Mouse (Mus musculus): Measurements from ENCODE around the gene Nr1h2. TPM values are rescaled to one million over a fixed set of nuclear protein-coding genes. Genes with fewer than 3 reads are reported as not detected.

The Nr1h2 gene
- polyA plus RNA-seq, 1 experiment from 2014 or later = 63.7 TPM

DNA sequence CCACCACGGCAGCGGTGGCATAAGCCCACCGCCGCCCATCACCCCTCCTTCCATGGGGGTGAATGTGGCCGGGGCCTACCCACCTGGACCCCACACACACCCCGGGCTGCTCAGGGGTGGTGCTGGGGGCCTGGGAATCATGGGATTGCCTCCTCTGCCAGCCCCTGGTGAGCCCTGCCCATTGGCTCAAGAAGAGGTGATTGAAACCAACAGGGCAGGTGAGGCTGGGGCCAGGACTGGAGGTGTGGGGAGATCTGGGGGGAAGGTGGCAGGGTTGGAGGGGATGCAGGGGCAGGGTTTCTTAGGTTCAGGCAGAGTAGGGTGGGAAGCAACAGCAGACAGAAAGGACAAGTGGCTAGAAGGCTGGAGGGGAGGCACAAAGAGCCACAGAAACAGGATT is 42.3 kb upstream of the Nr1h2 start:
- ATAC-seq (replicated peaks; ENCODE audit: insufficient number of reproducible peaks, low FRiP score, low TSS enrichment, low read depth) = no peak
- Histone ChIP-seq H3K4me3 (ENCODE audit: low read depth, low read length) (no peak overlapping the region), H3K27me3 (ENCODE audit: control insufficient read depth, insufficient read depth, low read length) (peaks cover 24% of the 10 kb centered on the region), H3K27ac (replicated peaks; ENCODE audit: low read depth, low read length) (no peak overlapping the region), H3K4me2 (ENCODE audit: low read depth, low read length) (no peak overlapping the region), H3K9me3 (replicated peaks; ENCODE audit: control insufficient read depth, low read length) (no peaks in the 10 kb centered on the region), H3K4me1 (ENCODE audit: control insufficient read depth, insufficient read depth, low read length) (peaks cover 4% of the 10 kb centered on the region), H3K36me3 (replicated peaks; ENCODE audit: control insufficient read depth, insufficient read depth, low read depth, low read length) (no peaks in the 10 kb centered on the region), H3K9ac (replicated peaks; ENCODE audit: low read length) (no peak overlapping the region)
- WGBS = 90% methylated on average over 6 of the region's 6 CpGs
- no peak for DNase-seq (ENCODE audit: low spot score)

DNA sequence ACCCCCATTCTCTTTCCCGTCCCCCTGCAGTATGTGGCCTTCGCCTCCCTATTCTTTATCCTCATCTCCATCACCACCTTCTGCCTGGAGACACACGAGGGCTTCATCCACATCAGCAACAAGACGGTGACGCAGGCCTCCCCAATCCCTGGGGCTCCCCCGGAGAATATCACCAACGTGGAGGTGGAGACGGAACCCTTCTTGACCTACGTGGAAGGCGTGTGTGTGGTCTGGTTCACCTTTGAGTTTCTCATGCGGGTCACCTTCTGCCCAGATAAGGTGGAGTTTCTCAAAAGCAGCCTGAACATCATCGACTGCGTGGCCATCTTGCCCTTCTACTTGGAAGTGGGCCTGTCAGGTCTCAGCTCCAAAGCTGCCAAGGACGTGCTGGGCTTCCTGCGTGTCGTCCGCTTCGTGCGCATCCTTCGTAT is 41.4 kb upstream of the Nr1h2 start:
- Histone ChIP-seq H3K9me3 (replicated peaks; ENCODE audit: control insufficient read depth, low read length) (no peaks in the 10 kb centered on the region), H3K9ac (replicated peaks; ENCODE audit: low read length) (no peak overlapping the region), H3K4me3 (ENCODE audit: low read depth, low read length) (no peak overlapping the region), H3K27ac (replicated peaks; ENCODE audit: low read depth, low read length) (no peak overlapping the region), H3K4me2 (ENCODE audit: low read depth, low read length) (no peak overlapping the region), H3K4me1 (ENCODE audit: control insufficient read depth, insufficient read depth, low read length) (peaks cover 4% of the 10 kb centered on the region), H3K27me3 (ENCODE audit: control insufficient read depth, insufficient read depth, low read length) (peaks cover 24% of the 10 kb centered on the region), H3K36me3 (replicated peaks; ENCODE audit: control insufficient read depth, insufficient read depth, low read depth, low read length) (no peaks in the 10 kb centered on the region)
- no peak for ATAC-seq (replicated peaks; ENCODE audit: insufficient number of reproducible peaks, low FRiP score, low TSS enrichment, low read depth)
- DNase-seq (ENCODE audit: low spot score) = no peak
- WGBS = 92% methylated on average over 20 of the region's 20 CpGs

- Histone ChIP-seq H3K9me3 (replicated peaks; ENCODE audit: control insufficient read depth, low read length) (no peaks in the 10 kb centered on the region), H3K9ac (replicated peaks; ENCODE audit: low read length) (no peak overlapping the region), H3K27me3 (ENCODE audit: control insufficient read depth, insufficient read depth, low read length) (peaks cover 24% of the 10 kb centered on the region), H3K27ac (replicated peaks; ENCODE audit: low read depth, low read length) (no peak overlapping the region), H3K4me1 (ENCODE audit: control insufficient read depth, insufficient read depth, low read length) (peaks cover 4% of the 10 kb centered on the region), H3K4me2 (ENCODE audit: low read depth, low read length) (no peak overlapping the region), H3K4me3 (ENCODE audit: low read depth, low read length) (no peak overlapping the region), H3K36me3 (replicated peaks; ENCODE audit: control insufficient read depth, insufficient read depth, low read depth, low read length) (no peaks in the 10 kb centered on the region)
- WGBS = 66% methylated on average over 6 of the region's 6 CpGs
- ATAC-seq (replicated peaks; ENCODE audit: insufficient number of reproducible peaks, low FRiP score, low TSS enrichment, low read depth) (no peak), DNase-seq (ENCODE audit: low spot score) (no peak)
Measured at GRCm38 (mm10) chr7:44594291-44594690, 40.5 kb upstream of the Nr1h2 start.

- no peak overlapping the region for H3K4me3 ChIP-seq (ENCODE audit: low read depth, low read length)
- H3K36me3 ChIP-seq (replicated peaks; ENCODE audit: control insufficient read depth, insufficient read depth, low read depth, low read length) = no peaks in the 10 kb centered on the region
- DNase-seq (ENCODE audit: low spot score) = peak; percentile 92
- no peak overlapping the region for H3K27ac ChIP-seq (replicated peaks; ENCODE audit: low read depth, low read length)
- WGBS = under 1% methylated on average over 22 of the region's 22 CpGs
- H3K4me1 ChIP-seq (ENCODE audit: control insufficient read depth, insufficient read depth, low read length) = peaks cover 4% of the 10 kb centered on the region
- peak; percentile 35 for ATAC-seq (replicated peaks; ENCODE audit: insufficient number of reproducible peaks, low FRiP score, low TSS enrichment, low read depth)
- no peak overlapping the region for H3K9ac ChIP-seq (replicated peaks; ENCODE audit: low read length)
- no peak overlapping the region for H3K4me2 ChIP-seq (ENCODE audit: low read depth, low read length)
- no peaks in the 10 kb centered on the region for H3K9me3 ChIP-seq (replicated peaks; ENCODE audit: control insufficient read depth, low read length)
- peaks cover 24% of the 10 kb centered on the region for H3K27me3 ChIP-seq (ENCODE audit: control insufficient read depth, insufficient read depth, low read length)
Measured at GRCm38 (mm10) chr7:44593775-44594174, 40.0 kb upstream of the Nr1h2 start.

- H3K36me3 ChIP-seq (replicated peaks; ENCODE audit: control insufficient read depth, insufficient read depth, low read depth, low read length) = no peaks in the 10 kb centered on the region
- 3% methylated on average over 9 of the region's 15 CpGs for WGBS
- H3K4me2 ChIP-seq (ENCODE audit: low read depth, low read length) = no peak overlapping the region
- H3K4me1 ChIP-seq (ENCODE audit: control insufficient read depth, insufficient read depth, low read length) = peaks cover 4% of the 10 kb centered on the region
- ATAC-seq (replicated peaks; ENCODE audit: insufficient number of reproducible peaks, low FRiP score, low TSS enrichment, low read depth) (no peak), DNase-seq (ENCODE audit: low spot score) (no peak)
- H3K9ac ChIP-seq (replicated peaks; ENCODE audit: low read length) = no peak overlapping the region
- no peaks in the 10 kb centered on the region for H3K9me3 ChIP-seq (replicated peaks; ENCODE audit: control insufficient read depth, low read length)
- no peak overlapping the region for H3K27ac ChIP-seq (replicated peaks; ENCODE audit: low read depth, low read length)
- H3K4me3 ChIP-seq (ENCODE audit: low read depth, low read length) = no peak overlapping the region
- peaks cover 30% of the 10 kb centered on the region for H3K27me3 ChIP-seq (ENCODE audit: control insufficient read depth, insufficient read depth, low read length)
Measured at GRCm38 (mm10) chr7:44593051-44593450, 39.3 kb upstream of the Nr1h2 start.

DNA sequence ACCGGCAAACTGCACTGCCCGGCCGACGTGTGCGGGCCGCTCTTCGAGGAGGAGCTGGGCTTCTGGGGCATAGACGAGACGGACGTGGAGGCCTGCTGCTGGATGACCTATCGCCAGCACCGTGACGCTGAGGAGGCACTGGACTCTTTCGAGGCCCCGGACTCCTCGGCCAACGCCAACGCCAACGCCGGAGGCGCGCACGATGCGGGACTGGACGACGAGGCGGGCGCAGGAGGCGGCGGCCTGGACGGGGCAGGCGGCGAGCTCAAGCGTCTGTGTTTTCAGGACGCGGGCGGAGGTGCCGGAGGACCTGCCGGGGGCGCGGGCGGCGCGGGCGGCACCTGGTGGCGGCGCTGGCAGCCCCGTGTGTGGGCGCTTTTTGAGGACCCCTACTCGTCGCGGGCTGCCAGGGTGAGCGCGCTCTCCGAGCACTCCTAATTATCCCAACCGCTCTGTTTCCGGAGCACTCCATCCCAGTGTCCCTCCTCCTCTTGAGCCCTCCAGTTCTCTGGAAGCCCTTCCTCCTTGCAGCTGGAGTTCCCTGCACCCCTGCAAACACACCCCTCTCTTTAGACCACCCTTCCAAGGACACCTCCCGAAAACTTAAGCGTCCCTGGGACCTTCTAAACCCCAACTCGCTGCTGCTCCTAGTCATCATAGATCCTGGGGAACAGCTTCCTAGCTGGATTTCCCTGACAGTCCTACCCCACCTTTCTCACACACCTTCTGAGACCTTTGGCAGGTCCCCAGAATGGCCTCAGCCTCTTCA is 37.8 kb upstream of the Nr1h2 start:
- Histone ChIP-seq H3K27me3 (ENCODE audit: control insufficient read depth, insufficient read depth, low read length) (peaks cover 43% of the 10 kb centered on the region), H3K27ac (replicated peaks; ENCODE audit: low read depth, low read length) (no peak overlapping the region)

GRCm38 (mm10) chr7:44590402-44591347 is 36.9 kb upstream of the Nr1h2 start, which contains the start of gene Kcnc3:
TSS of gene Kcnc3 (plus strand) at chr7:44590664.
- no peak within 1 kb of the TSS for H3K27ac ChIP-seq (replicated peaks; ENCODE audit: low read depth, low read length)
- H3K9ac ChIP-seq (replicated peaks; ENCODE audit: low read length) = peak within 1 kb of the TSS; percentile 43
- H3K4me2 ChIP-seq (ENCODE audit: low read depth, low read length) = peak within 1 kb of the TSS; percentile 100
- H3K4me1 ChIP-seq (ENCODE audit: control insufficient read depth, insufficient read depth, low read length) = peaks cover 4% of the 10 kb centered on the region
- peak within 1 kb of the TSS; percentile 52 for H3K4me3 ChIP-seq (ENCODE audit: low read depth, low read length)
- no peaks in the 10 kb centered on the region for H3K9me3 ChIP-seq (replicated peaks; ENCODE audit: control insufficient read depth, low read length)
- peak; percentile 95 for DNase-seq (ENCODE audit: low spot score)
- no peaks in the 10 kb centered on the region for H3K36me3 ChIP-seq (replicated peaks; ENCODE audit: control insufficient read depth, insufficient read depth, low read depth, low read length)
- ATAC-seq (replicated peaks; ENCODE audit: insufficient number of reproducible peaks, low FRiP score, low TSS enrichment, low read depth) = peak; percentile 86
- under 1% methylated on average over 75 of the region's 80 CpGs for WGBS
- peaks cover 45% of the 10 kb centered on the region for H3K27me3 ChIP-seq (ENCODE audit: control insufficient read depth, insufficient read depth, low read length)

More for the DNA sequence above, 37.8 kb upstream of the Nr1h2 start:
- peak overlapping the region; percentile 100 for H3K4me2 ChIP-seq (ENCODE audit: low read depth, low read length)
- ATAC-seq (replicated peaks; ENCODE audit: insufficient number of reproducible peaks, low FRiP score, low TSS enrichment, low read depth) (no peak), DNase-seq (ENCODE audit: low spot score) (no peak)
- under 1% methylated on average over 58 of the region's 60 CpGs for WGBS
- H3K9me3 ChIP-seq (replicated peaks; ENCODE audit: control insufficient read depth, low read length) = no peaks in the 10 kb centered on the region
- peaks cover 4% of the 10 kb centered on the region for H3K4me1 ChIP-seq (ENCODE audit: control insufficient read depth, insufficient read depth, low read length)
- peak overlapping the region; percentile 43 for H3K9ac ChIP-seq (replicated peaks; ENCODE audit: low read length)
- H3K36me3 ChIP-seq (replicated peaks; ENCODE audit: control insufficient read depth, insufficient read depth, low read depth, low read length) = no peaks in the 10 kb centered on the region
- peak overlapping the region; percentile 52 for H3K4me3 ChIP-seq (ENCODE audit: low read depth, low read length)

Data from embryonic facial prominence, embryonic 11.5 days (tissue).